Mouse (Mus musculus): Measurements from ENCODE around the gene Ccdc85c. TPM values are rescaled to one million over a fixed set of nuclear protein-coding genes. Genes with fewer than 3 reads are reported as not detected.

The Ccdc85c gene
- polyA plus RNA-seq, 1 experiment = 26.1 TPM

DNA sequence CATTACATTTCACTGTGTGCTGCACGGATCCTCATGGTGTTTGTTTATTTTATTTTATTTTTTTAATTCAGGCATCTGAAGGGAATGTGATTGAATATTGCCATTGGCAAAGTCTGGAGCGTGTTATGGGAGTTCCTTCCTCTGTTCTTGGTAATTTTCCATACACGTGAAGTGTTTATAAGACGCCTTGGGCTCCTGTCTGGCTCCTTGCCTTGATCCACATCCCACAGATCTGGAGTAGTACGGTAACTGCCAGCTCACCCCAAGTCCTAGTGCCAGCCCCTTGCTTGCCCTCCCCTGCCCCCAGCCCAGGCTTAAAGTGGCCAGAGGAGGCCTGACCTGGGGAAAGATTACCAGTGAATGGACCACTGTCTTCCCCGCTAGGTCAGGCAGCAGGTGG is 25.8 kb upstream of the Ccdc85c start:
- H3K27me3 ChIP-seq (ENCODE audit: control insufficient read depth, insufficient read depth, low read length) = peaks cover 6% of the 10 kb centered on the region
- H3K27ac ChIP-seq (ENCODE audit: control insufficient read depth, insufficient read depth, low read length) = no peak overlapping the region
- H3K4me1 ChIP-seq (replicated peaks; ENCODE audit: control insufficient read depth, insufficient read depth, low read length) = no peaks in the 10 kb centered on the region
- DNase-seq = no peak
- no peak overlapping the region for H3K4me3 ChIP-seq (ENCODE audit: control insufficient read depth, insufficient read depth, low read length)
- TF ChIP-seq CTCF (IDR thresholded peaks at IDR 0.05; ENCODE audit: borderline replicate concordance, control insufficient read depth, extremely low read depth, insufficient read depth, low read length, poor library complexity) (no peak), POLR2A (IDR thresholded peaks at IDR 0.05; ENCODE audit: control insufficient read depth, extremely low read depth, insufficient read depth, low read length, poor library complexity) (no peak)
- H3K36me3 ChIP-seq (ENCODE audit: control insufficient read depth, insufficient read depth, low read length) = no peaks in the 10 kb centered on the region
- 92% methylated on average over 6 of the region's 6 CpGs for WGBS

DNA sequence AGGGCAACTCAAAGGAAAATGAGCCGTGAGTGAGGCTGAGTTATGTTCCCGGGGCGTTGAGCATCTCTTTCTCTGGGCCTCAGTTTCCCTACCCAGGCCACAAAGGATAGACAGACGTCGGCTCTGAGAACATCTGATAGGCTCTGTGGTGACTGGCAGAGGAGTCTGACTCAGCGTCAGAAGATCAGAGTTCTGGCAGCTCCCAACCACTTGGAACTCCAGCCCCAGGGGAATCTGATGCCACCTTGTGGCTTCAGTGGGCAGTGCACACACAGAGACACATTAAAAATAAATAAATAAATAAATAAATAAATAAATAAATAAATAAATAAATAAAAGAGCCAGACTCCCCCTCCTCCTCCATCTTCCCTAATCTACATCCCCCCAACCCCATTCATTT is 21.8 kb upstream of the Ccdc85c start:
- DNase-seq = no peak
- Histone ChIP-seq H3K27ac (ENCODE audit: control insufficient read depth, insufficient read depth, low read length) (no peak overlapping the region), H3K4me3 (ENCODE audit: control insufficient read depth, insufficient read depth, low read length) (no peak overlapping the region), H3K4me1 (replicated peaks; ENCODE audit: control insufficient read depth, insufficient read depth, low read length) (peaks cover 9% of the 10 kb centered on the region), H3K27me3 (ENCODE audit: control insufficient read depth, insufficient read depth, low read length) (no peaks in the 10 kb centered on the region), H3K36me3 (ENCODE audit: control insufficient read depth, insufficient read depth, low read length) (no peaks in the 10 kb centered on the region)
- WGBS = 85% methylated on average over 6 of the region's 6 CpGs
- no peak for TF ChIP-seq POLR2A (IDR thresholded peaks at IDR 0.05; ENCODE audit: control insufficient read depth, extremely low read depth, insufficient read depth, low read length, poor library complexity)
- no peak for TF ChIP-seq CTCF (IDR thresholded peaks at IDR 0.05; ENCODE audit: borderline replicate concordance, control insufficient read depth, extremely low read depth, insufficient read depth, low read length, poor library complexity)

DNA sequence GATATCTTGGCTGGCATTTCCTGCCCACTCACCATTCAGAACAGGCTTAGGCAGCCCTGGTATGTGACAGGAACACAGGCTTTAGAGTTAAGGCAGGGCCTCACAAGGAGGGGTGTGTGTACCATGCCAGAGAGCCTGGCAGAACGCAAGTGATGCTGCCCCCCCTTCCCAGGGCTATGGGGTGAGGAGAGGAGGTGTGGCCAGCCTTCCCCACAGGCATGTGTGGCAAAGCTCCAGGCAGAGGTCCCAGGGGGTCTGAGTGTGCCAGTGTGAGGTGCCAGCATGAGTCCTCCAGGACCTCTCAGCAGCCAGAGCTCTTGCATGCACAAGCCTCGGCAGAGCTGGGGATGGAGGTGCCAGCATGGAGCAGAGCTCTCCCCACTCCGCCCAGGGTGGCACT is 19.4 kb upstream of the Ccdc85c start:
- no peak for TF ChIP-seq POLR2A (IDR thresholded peaks at IDR 0.05; ENCODE audit: control insufficient read depth, extremely low read depth, insufficient read depth, low read length, poor library complexity)
- TF ChIP-seq CTCF (IDR thresholded peaks at IDR 0.05; ENCODE audit: borderline replicate concordance, control insufficient read depth, extremely low read depth, insufficient read depth, low read length, poor library complexity) = no peak
- H3K4me3 ChIP-seq (ENCODE audit: control insufficient read depth, insufficient read depth, low read length) = no peak overlapping the region
- H3K27ac ChIP-seq (ENCODE audit: control insufficient read depth, insufficient read depth, low read length) = no peak overlapping the region
- H3K27me3 ChIP-seq (ENCODE audit: control insufficient read depth, insufficient read depth, low read length) = no peaks in the 10 kb centered on the region
- WGBS = 61% methylated on average over 3 of the region's 3 CpGs
- no peaks in the 10 kb centered on the region for H3K36me3 ChIP-seq (ENCODE audit: control insufficient read depth, insufficient read depth, low read length)
- no peak for DNase-seq
- peaks cover 11% of the 10 kb centered on the region for H3K4me1 ChIP-seq (replicated peaks; ENCODE audit: control insufficient read depth, insufficient read depth, low read length)

DNA sequence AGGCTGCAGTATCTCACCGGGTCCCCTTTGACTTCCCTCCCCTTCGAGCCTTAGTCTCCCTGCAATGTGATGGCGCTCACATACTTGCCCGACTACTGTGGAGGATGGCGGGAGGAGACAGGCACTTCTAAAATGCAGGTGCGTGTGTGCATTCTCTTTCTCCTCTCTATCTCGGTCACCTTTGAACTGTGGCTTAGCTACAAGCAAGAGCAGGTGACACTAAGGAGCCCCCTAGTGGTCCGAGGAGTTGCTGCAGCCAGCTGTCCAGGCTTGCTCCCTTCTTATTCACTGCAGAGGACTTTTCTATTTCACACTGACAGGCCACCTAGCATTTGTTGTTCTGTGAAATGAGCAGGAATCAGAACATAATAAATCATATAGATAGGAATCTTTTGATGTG is 17.7 kb upstream of the Ccdc85c start:
- Histone ChIP-seq H3K27me3 (ENCODE audit: control insufficient read depth, insufficient read depth, low read length) (no peaks in the 10 kb centered on the region), H3K36me3 (ENCODE audit: control insufficient read depth, insufficient read depth, low read length) (no peaks in the 10 kb centered on the region), H3K4me1 (replicated peaks; ENCODE audit: control insufficient read depth, insufficient read depth, low read length) (peaks cover 11% of the 10 kb centered on the region), H3K4me3 (ENCODE audit: control insufficient read depth, insufficient read depth, low read length) (no peak overlapping the region), H3K27ac (ENCODE audit: control insufficient read depth, insufficient read depth, low read length) (no peak overlapping the region)
- no peak for TF ChIP-seq POLR2A (IDR thresholded peaks at IDR 0.05; ENCODE audit: control insufficient read depth, extremely low read depth, insufficient read depth, low read length, poor library complexity)
- peak; percentile 80; the same call in 1 of the 2 replicates for TF ChIP-seq CTCF (IDR thresholded peaks at IDR 0.05; ENCODE audit: borderline replicate concordance, control insufficient read depth, extremely low read depth, insufficient read depth, low read length, poor library complexity)
- DNase-seq = peak; percentile 79
- WGBS = 3% methylated on average over 8 of the region's 8 CpGs

DNA sequence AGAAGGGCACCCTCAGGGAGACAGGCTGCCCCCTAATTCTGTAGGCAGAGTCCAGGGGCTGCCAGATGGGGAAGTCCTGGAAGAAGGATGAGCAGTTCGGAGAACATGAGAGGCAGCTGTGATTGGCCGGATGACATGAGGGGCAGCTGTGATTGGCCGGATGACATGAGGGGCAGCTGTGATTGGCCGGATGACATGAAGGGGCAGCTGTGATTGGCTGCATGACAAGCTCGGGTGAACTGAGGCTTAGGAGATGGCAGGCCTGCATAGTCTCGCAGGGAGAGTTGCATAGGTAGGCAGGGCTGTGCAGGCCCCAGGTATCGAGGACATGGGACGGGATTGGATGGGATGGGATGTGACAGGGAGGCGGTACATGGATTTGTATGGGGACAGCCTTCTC is 17.2 kb upstream of the Ccdc85c start:
- WGBS = 56% methylated on average over 9 of the region's 9 CpGs
- Histone ChIP-seq H3K27ac (ENCODE audit: control insufficient read depth, insufficient read depth, low read length) (no peak overlapping the region), H3K27me3 (ENCODE audit: control insufficient read depth, insufficient read depth, low read length) (no peaks in the 10 kb centered on the region), H3K4me1 (replicated peaks; ENCODE audit: control insufficient read depth, insufficient read depth, low read length) (peaks cover 11% of the 10 kb centered on the region), H3K4me3 (ENCODE audit: control insufficient read depth, insufficient read depth, low read length) (no peak overlapping the region), H3K36me3 (ENCODE audit: control insufficient read depth, insufficient read depth, low read length) (no peaks in the 10 kb centered on the region)
- TF ChIP-seq POLR2A (IDR thresholded peaks at IDR 0.05; ENCODE audit: control insufficient read depth, extremely low read depth, insufficient read depth, low read length, poor library complexity) (no peak), CTCF (IDR thresholded peaks at IDR 0.05; ENCODE audit: borderline replicate concordance, control insufficient read depth, extremely low read depth, insufficient read depth, low read length, poor library complexity) (no peak)
- DNase-seq = no peak

DNA sequence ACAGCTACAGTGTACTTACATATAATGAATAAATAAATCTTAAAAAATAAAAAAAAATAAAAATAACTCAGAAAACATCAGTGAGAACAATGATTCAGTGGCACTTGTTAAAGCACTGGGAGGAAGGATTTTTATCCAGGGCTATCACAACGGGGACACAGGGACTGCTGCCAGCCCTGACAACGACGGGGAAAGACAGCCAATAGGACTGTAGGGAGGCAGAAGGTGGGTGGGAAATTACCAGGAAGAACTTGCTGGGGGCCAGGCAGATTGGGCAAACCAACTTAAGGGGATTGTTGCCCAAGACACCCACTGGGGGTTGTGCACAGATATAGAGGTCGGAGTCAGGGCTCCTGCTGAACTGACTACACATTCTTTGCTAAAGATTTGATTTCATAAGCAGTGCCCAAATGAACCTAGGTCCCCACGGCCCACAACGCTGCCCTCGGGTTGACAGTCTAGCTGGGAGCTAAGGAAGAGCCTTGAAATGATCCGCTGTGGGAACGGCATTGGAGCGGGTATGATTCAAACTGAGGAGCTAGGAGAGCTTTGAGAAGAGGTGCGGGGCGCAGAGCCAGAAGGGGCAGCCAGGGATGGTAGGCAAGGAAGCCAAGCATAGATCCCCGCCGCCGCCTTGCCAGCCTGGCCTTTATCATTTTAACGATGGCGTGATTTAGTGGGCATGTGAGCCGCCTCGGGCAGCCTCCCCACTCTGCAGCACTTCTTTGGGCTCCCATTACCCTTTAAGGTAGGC is 13.1 kb upstream of the Ccdc85c start:
- Histone ChIP-seq H3K27ac (ENCODE audit: control insufficient read depth, insufficient read depth, low read length) (no peak overlapping the region), H3K36me3 (ENCODE audit: control insufficient read depth, insufficient read depth, low read length) (no peaks in the 10 kb centered on the region), H3K27me3 (ENCODE audit: control insufficient read depth, insufficient read depth, low read length) (no peaks in the 10 kb centered on the region), H3K4me3 (ENCODE audit: control insufficient read depth, insufficient read depth, low read length) (no peak overlapping the region), H3K4me1 (replicated peaks; ENCODE audit: control insufficient read depth, insufficient read depth, low read length) (peaks cover 11% of the 10 kb centered on the region)
- no peak for DNase-seq
- TF ChIP-seq CTCF (IDR thresholded peaks at IDR 0.05; ENCODE audit: borderline replicate concordance, control insufficient read depth, extremely low read depth, insufficient read depth, low read length, poor library complexity) (no peak), POLR2A (IDR thresholded peaks at IDR 0.05; ENCODE audit: control insufficient read depth, extremely low read depth, insufficient read depth, low read length, poor library complexity) (no peak)
- WGBS = 92% methylated on average over 19 of the region's 19 CpGs

All from thymus, adult 2 months (tissue).